Comparison of ENCODE assay signal across 8 mouse cellular contexts in genomic region chr2:120731877-120732530, GRCm38 (mm10).
DNase-seq lines count a peak whose midpoint lies in the region; ATAC-seq and TF ChIP-seq lines count a peak whose summit lies in the region.

No protein-coding gene starts in this region.

- no peak for DNase-seq in layer of hippocampus, adult 2 months (ENCODE audit: low spot score in 2 of 2)
- DNase-seq in layer of hippocampus, postnatal 14 days (ENCODE audit: low spot score in 2 of 2), result no peak
- no peak for DNase-seq in embryo, embryonic 10 days (ENCODE audit: low spot score)

- H3K27ac ChIP-seq in layer of hippocampus, adult 2 months, result peak overlapping the region; percentile 79
- peak overlapping the region; percentile 64 for H3K27ac ChIP-seq in brown adipose tissue, adult 24 weeks (replicated peaks; ENCODE audit: low read depth, low read length)
- peak overlapping the region; percentile 92 for H3K27ac ChIP-seq in hindbrain, embryonic 16.5 days (ENCODE audit: low read depth, low read length)
- peak overlapping the region; percentile 95 for H3K27ac ChIP-seq in midbrain, embryonic 15.5 days

- H3K36me3 ChIP-seq in hindbrain, embryonic 16.5 days (ENCODE audit: control insufficient read depth, insufficient read depth, low read length), result peaks cover 11% of the 10 kb centered on the region
- H3K36me3 ChIP-seq in midbrain, embryonic 15.5 days (replicated peaks), result peaks cover 6% of the 10 kb centered on the region; the same call in 1 of the 2 replicates

- no peaks in the 10 kb centered on the region for H3K9me3 ChIP-seq in hindbrain, embryonic 16.5 days (ENCODE audit: control insufficient read depth, low read length)
- H3K9me3 ChIP-seq in midbrain, embryonic 15.5 days, result no peaks in the 10 kb centered on the region

- H3K4me2 ChIP-seq in hindbrain, embryonic 16.5 days (ENCODE audit: low read length), result peak overlapping the region; percentile 99
- H3K4me2 ChIP-seq in midbrain, embryonic 15.5 days, result peak overlapping the region; percentile 79

- peak overlapping the region; percentile 84 for H3K9ac ChIP-seq in hindbrain, embryonic 16.5 days (ENCODE audit: low read depth, low read length)
- peak overlapping the region; percentile 91; the same call in 1 of the 2 replicates for H3K9ac ChIP-seq in midbrain, embryonic 15.5 days

- WGBS in hindbrain, embryonic 16.5 days, result 41% methylated on average over 7 of the region's 7 CpGs
- 31% methylated on average over 7 of the region's 7 CpGs for WGBS in midbrain, embryonic 15.5 days

- H3K4me3 ChIP-seq in layer of hippocampus, adult 2 months, result peak overlapping the region; percentile 60
- H3K4me3 ChIP-seq in brown adipose tissue, adult 24 weeks (ENCODE audit: insufficient read depth, low read depth, low read length), result peak overlapping the region; percentile 52
- peak overlapping the region; percentile 98 for H3K4me3 ChIP-seq in hindbrain, embryonic 16.5 days (ENCODE audit: low read length)
- H3K4me3 ChIP-seq in midbrain, embryonic 15.5 days, result peak overlapping the region; percentile 90

- H3K4me1 ChIP-seq in brown adipose tissue, adult 24 weeks (ENCODE audit: control insufficient read depth, insufficient read depth, insufficient read length, low read length), result peaks cover 15% of the 10 kb centered on the region
- H3K4me1 ChIP-seq in hindbrain, embryonic 16.5 days (ENCODE audit: control insufficient read depth, insufficient read depth, low read depth, low read length), result peaks cover 24% of the 10 kb centered on the region
- peaks cover 32% of the 10 kb centered on the region for H3K4me1 ChIP-seq in midbrain, embryonic 15.5 days

- TF ChIP-seq CTCF in layer of hippocampus, adult 2 months (conservative IDR thresholded peaks at IDR 0.05), result no peak

- no peaks in the 10 kb centered on the region for H3K27me3 ChIP-seq in hindbrain, embryonic 16.5 days (replicated peaks; ENCODE audit: control insufficient read depth, insufficient read depth, low read length)
- H3K27me3 ChIP-seq in midbrain, embryonic 15.5 days (replicated peaks), result no peaks in the 10 kb centered on the region

- no peak for ATAC-seq in hindbrain, embryonic 16.5 days
- ATAC-seq in midbrain, embryonic 15.5 days (replicated peaks), result peak; percentile 25; the same call in 1 of the 2 replicates
- no peak for ATAC-seq in monocyte, adult 5-6 weeks (replicated peaks; ENCODE audit: insufficient number of reproducible peaks, low FRiP score, low TSS enrichment, poor library complexity, severe bottlenecking)
- no peak for ATAC-seq in granulocyte monocyte progenitor cell, adult 5-6 weeks (replicated peaks; ENCODE audit: poor library complexity, severe bottlenecking)
